ENCODE assay signal across 17 mouse cellular contexts in the genomic region with DNA sequence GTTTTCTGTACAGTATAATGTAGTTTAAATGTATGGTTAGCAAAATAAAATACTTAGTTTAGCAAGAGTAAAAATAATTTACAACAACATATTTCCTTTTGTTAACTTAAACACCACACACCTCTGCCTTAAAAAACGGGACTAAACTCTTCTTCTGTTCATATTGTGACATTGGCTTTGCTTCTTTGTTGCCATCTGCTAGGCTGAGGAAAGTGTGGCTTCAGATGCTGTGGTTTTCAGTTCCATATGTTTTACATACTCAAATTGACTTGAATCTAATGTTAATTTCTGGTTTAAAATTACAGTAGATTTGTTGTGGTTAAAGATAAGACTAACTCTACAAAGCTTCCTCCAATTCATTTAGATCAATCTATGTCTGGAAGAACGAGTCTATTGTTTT.
"Had no signal": no experiment of that assay in that cellular context is flagged by ENCODE, and none has a peak within 500 bp of the region (broad histone marks: within the 10 kb centered on the region; RNA-seq: fewer than 3 reads in every experiment).

No protein-coding gene starts in this region.

- H3K9me3 ChIP-seq: lung, embryonic 15.5 days; megakaryocyte, embryonic 14.5 days; midbrain, embryonic 13.5 days; midbrain, embryonic 15.5 days; neural tube, embryonic 12.5 days; stomach, embryonic 15.5 days had no signal

- DNase-seq: lung, adult 2 months; lung, postnatal 14 days; lung, postnatal 36 days; right cerebral cortex, postnatal 14 days; thymus, adult 2 months; thymus, postnatal 14 days; thymus, postnatal 36 days had no signal

- H3K4me3 ChIP-seq: lung, embryonic 15.5 days; megakaryocyte, embryonic 14.5 days; midbrain, embryonic 13.5 days; midbrain, embryonic 15.5 days; neural tube, embryonic 12.5 days; stomach, embryonic 15.5 days had no signal

- H3K9ac ChIP-seq: lung, embryonic 15.5 days; midbrain, embryonic 13.5 days; midbrain, embryonic 15.5 days; neural tube, embryonic 12.5 days; stomach, embryonic 15.5 days had no signal

- H3K4me1 ChIP-seq: neural tube, embryonic 12.5 days; stomach, embryonic 15.5 days had no signal

- H3K36me3 ChIP-seq: lung, embryonic 15.5 days; midbrain, embryonic 13.5 days; midbrain, embryonic 15.5 days; neural tube, embryonic 12.5 days; stomach, embryonic 15.5 days had no signal

- H3K27me3 ChIP-seq: lung, embryonic 15.5 days; megakaryocyte, embryonic 14.5 days; midbrain, embryonic 13.5 days; midbrain, embryonic 15.5 days; neural tube, embryonic 12.5 days; stomach, embryonic 15.5 days had no signal

- H3K27ac ChIP-seq: lung, embryonic 15.5 days; macrophage; midbrain, embryonic 13.5 days; midbrain, embryonic 15.5 days; neural tube, embryonic 12.5 days; stomach, embryonic 15.5 days; stomach, postnatal 0 days had no signal

- H3K4me2 ChIP-seq: lung, embryonic 15.5 days; midbrain, embryonic 11.5 days; midbrain, embryonic 13.5 days; midbrain, embryonic 15.5 days; neural tube, embryonic 12.5 days; stomach, embryonic 15.5 days had no signal

- ATAC-seq: lung, postnatal 0 days; midbrain, embryonic 13.5 days; midbrain, embryonic 15.5 days had no signal
